Mouse (Mus musculus) spleen, postnatal 10 days (tissue): ENCODE data around the gene C530008M17Rik.
"Not testable (repeated sequence)": the region's sequence is repeated elsewhere in the genome, so short reads cannot be mapped to it uniquely, and the experiment has no call there.

Experiments used
- DNase-seq, 2 experiments: peaks; one replicate each; pipeline ENCODE4 v3.0.0; 2021 to 2022; ENCODE audit warnings: low spot score in 2 of 2

The C530008M17Rik gene

GRCm38 (mm10) chr5:76904713-76905404 lies 248.5 kb downstream of the C530008M17Rik start:
- no peak for DNase-seq

DNA sequence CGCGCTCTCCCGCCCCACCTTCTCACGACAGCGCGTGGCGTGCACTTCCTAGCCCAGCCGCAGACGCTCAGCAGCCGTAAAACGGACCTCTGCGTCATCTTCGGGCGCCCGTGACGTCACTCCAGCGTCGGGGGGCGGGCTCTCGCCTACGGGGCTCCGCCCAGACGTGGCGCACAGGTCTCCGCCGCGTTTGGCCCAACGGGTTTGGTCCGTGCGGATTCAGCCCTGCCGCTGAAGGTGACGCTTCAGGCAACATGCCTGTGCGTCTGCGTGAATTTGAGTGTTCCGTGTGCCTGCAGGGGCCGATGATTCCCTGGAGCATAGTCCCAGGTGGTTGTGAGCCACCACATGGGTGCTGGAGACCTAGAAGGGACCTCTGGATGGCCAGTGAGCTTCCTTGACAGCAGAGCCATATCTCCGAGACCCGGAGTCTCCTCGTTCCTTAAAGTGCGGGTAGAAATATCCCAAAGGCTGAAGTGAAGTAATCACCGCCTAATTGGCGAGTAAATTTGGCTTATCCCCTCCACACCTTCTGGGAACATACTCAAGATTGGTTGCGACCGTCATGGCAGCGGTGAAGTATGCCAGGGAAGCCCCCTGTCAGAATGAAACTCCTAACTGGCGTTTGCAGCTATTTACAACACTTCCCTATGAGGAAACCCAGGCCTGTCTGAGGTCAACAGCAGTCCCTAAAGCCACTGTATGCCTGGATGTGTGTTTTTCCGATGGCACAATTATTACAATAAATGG lies 249.3 kb downstream of the C530008M17Rik start, which contains the start of gene Aasdh:
TSS of gene Aasdh (minus strand) at position 110 of the 750 bp plus-strand sequence.
- DNase-seq = peak; percentile 98

DNA sequence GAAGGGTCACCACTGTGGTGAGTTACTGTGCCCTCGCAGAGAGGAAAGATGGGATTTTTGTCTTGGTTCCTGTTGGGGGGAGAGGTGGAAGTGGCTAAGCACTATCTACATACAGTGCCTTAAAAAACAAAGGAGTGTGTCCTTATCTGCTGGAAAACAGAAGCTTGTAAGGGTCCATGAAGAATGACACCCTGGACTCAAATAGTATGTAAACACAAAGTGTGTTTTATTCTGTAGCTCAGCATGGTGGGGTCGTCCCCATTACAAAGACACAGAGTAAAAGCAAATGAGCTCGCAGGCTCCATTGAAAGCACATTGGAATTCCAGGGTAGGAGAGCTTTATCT lies 249.8 kb downstream of the C530008M17Rik start:
- DNase-seq = no peak

DNA sequence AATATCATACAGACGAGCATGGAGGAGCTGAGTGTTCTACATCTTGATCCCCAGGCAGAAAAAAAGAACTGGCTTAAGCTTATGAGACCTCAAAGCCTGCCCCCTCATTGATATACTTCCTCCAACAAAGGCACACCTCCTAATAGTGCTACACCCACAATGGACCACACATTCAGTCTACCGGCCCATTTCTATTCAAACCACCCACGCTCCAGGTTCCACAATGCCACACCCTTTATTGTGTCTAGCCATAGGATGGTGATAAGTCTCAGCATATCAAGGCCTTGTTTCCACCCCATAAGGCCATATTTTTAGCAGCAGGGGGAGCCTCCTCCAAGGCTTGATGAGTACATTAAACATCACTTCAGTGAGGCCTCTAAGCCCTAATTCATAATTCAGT lies 254.5 kb downstream of the C530008M17Rik start:
- no peak for DNase-seq

DNA sequence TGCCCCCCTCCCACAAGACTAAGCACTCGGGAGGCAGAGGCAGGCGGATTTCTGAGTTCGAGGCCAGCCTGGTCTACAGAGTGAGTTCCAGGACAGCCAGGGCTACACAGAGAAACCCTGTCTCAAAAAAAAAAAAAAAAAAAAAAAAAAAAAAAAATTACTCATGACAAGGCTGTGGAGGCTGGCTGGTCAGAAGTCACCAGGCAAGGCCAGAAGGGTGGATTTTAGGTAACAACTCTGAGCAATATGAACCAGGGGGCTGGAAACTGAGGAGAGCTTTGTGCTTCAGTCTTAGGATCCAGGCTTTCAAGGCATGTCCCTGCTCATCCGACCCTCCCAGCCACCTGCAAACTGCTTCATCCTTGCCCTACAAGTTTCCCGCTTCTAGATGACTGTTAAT lies 256.2 kb downstream of the C530008M17Rik start:
- not testable (repeated sequence) for DNase-seq

- DNase-seq = no peak
These were observed 266.5 kb downstream of the C530008M17Rik start for GRCm38 (mm10) chr5:76922833-76923232.
